Mouse (Mus musculus) limb, embryonic 12.5 days (tissue): ENCODE measurements at regions not wholly inside any gene's neighbourhood (a gene's known extent, or its start where the extent isn't known, plus 50 kb on each side); places are given as distances from the start of the nearest gene placed in this dataset.

Experiments used
- ATAC-seq: fragments of 200-750 bp; cut with Nextera tagmentation; 2 replicates; pipeline ENCODE4 v1.8.0; 2017; ENCODE audit warnings: low read depth, moderate TSS enrichment; ENCODE audit not compliant: insufficient number of reproducible peaks, insufficient read depth, low FRiP score, low TSS enrichment
- H3K27ac ChIP-seq: fragments of 300-500 bp; sonication (generic); 2 replicates; pipeline ENCODE4 v1.5.1; 2016; ENCODE audit warnings: mild to moderate bottlenecking, moderate library complexity
- H3K27me3 ChIP-seq: fragments of 300-500 bp; sonication (generic); 2 replicates; pipeline ENCODE4 v1.6.1; 2016; ENCODE audit warnings: mild to moderate bottlenecking, moderate library complexity
- H3K36me3 ChIP-seq: fragments of 300-500 bp; sonication (generic); 2 replicates; pipeline ENCODE4 v1.6.1; 2016; ENCODE audit warnings: mild to moderate bottlenecking, moderate library complexity
- H3K4me1 ChIP-seq: fragments of 300-500 bp; sonication (generic); replicated peaks from 2 replicates; pipeline ENCODE4 v1.6.1; 2016
- H3K4me2 ChIP-seq: fragments of 300-500 bp; sonication (generic); 2 replicates; pipeline ENCODE4 v1.6.1; 2016; ENCODE audit warnings: mild to moderate bottlenecking, moderate library complexity
- H3K4me3 ChIP-seq: fragments of 300-500 bp; sonication (generic); replicated peaks from 2 replicates; pipeline ENCODE4 v1.5.1; 2016; ENCODE audit warnings: mild to moderate bottlenecking
- H3K9ac ChIP-seq: fragments of 300-500 bp; sonication (generic); replicated peaks from 2 replicates; pipeline ENCODE4 v1.6.1; 2016; ENCODE audit warnings: mild to moderate bottlenecking, moderate library complexity
- H3K9me3 ChIP-seq: fragments of 300-500 bp; sonication (generic); 2 replicates; pipeline ENCODE4 v1.6.1; 2016; ENCODE audit warnings: mild to moderate bottlenecking, moderate library complexity
- WGBS: fragments of 180-500 bp; shearing (Covaris S2); methylation state at CpG from one replicate; pipeline ENCODE4 v1.1.7; 2016; 5-methylcytosine and 5-hydroxymethylcytosine counted together

- Histone ChIP-seq H3K4me3 (no peak overlapping the region), H3K9me3 (no peaks in the 10 kb centered on the region), H3K36me3 (no peaks in the 10 kb centered on the region), H3K9ac (no peak overlapping the region), H3K27me3 (no peaks in the 10 kb centered on the region), H3K4me2 (no peak overlapping the region), H3K4me1 (no peaks in the 10 kb centered on the region), H3K27ac (no peak overlapping the region)
- WGBS, result 83% methylated on average over 7 of the region's 7 CpGs
- ATAC-seq, result no peak
Observed at GRCm38 (mm10) chr8:28117997-28118778, 670.7 kb downstream of the Poteg start.

- no peak for ATAC-seq
- H3K27ac ChIP-seq, result no peak overlapping the region
- 65% methylated on average over 3 of the region's 3 CpGs for WGBS
Observed at GRCm38 (mm10) chr8:28125021-28125420, 677.6 kb downstream of the Poteg start.

GRCm38 (mm10) chr8:28141916-28142315, 694.4 kb downstream of the Poteg start:
- H3K27me3 ChIP-seq, result no peaks in the 10 kb centered on the region
- no peak overlapping the region for H3K4me3 ChIP-seq
- ATAC-seq, result no peak
- H3K27ac ChIP-seq, result no peak overlapping the region
- no peaks in the 10 kb centered on the region for H3K9me3 ChIP-seq
- 89% methylated on average over 3 of the region's 3 CpGs for WGBS
- H3K36me3 ChIP-seq, result no peaks in the 10 kb centered on the region
- no peak overlapping the region for H3K9ac ChIP-seq
- no peak overlapping the region for H3K4me2 ChIP-seq
- no peaks in the 10 kb centered on the region for H3K4me1 ChIP-seq

More at GRCm38 (mm10) chr8:28125021-28125420, 677.6 kb downstream of the Poteg start:
- no peak overlapping the region for H3K4me3 ChIP-seq
- no peaks in the 10 kb centered on the region for H3K27me3 ChIP-seq
- H3K9me3 ChIP-seq, result no peaks in the 10 kb centered on the region
- H3K4me1 ChIP-seq, result no peaks in the 10 kb centered on the region
- H3K4me2 ChIP-seq, result no peak overlapping the region
- no peak overlapping the region for H3K9ac ChIP-seq
- no peaks in the 10 kb centered on the region for H3K36me3 ChIP-seq

GRCm38 (mm10) chr8:28148599-28149452, 701.4 kb downstream of the Poteg start:
- no peak overlapping the region for H3K4me2 ChIP-seq
- H3K27me3 ChIP-seq, result no peaks in the 10 kb centered on the region
- no peak overlapping the region for H3K27ac ChIP-seq
- no peaks in the 10 kb centered on the region for H3K4me1 ChIP-seq
- H3K36me3 ChIP-seq, result no peaks in the 10 kb centered on the region
- H3K9ac ChIP-seq, result no peak overlapping the region
- no peak for ATAC-seq
- no peaks in the 10 kb centered on the region for H3K9me3 ChIP-seq
- no peak overlapping the region for H3K4me3 ChIP-seq
- 70% methylated on average over 14 of the region's 14 CpGs for WGBS

GRCm38 (mm10) chr8:28149453-28149767, 701.9 kb downstream of the Poteg start:
- Histone ChIP-seq H3K4me3 (no peak overlapping the region), H3K27me3 (no peaks in the 10 kb centered on the region), H3K9me3 (no peaks in the 10 kb centered on the region), H3K27ac (no peak overlapping the region), H3K4me2 (no peak overlapping the region), H3K36me3 (no peaks in the 10 kb centered on the region), H3K9ac (no peak overlapping the region), H3K4me1 (no peaks in the 10 kb centered on the region)
- ATAC-seq, result no peak
- WGBS, result 83% methylated on average over 3 of the region's 3 CpGs

GRCm38 (mm10) chr8:28160651-28161050, 713.2 kb downstream of the Poteg start:
- no peak for ATAC-seq
- 86% methylated on average over 4 of the region's 4 CpGs for WGBS
- no peak overlapping the region for H3K4me2 ChIP-seq
- H3K4me1 ChIP-seq, result no peaks in the 10 kb centered on the region
- no peak overlapping the region for H3K27ac ChIP-seq
- H3K27me3 ChIP-seq, result no peaks in the 10 kb centered on the region
- no peaks in the 10 kb centered on the region for H3K36me3 ChIP-seq
- no peaks in the 10 kb centered on the region for H3K9me3 ChIP-seq
- H3K9ac ChIP-seq, result no peak overlapping the region
- no peak overlapping the region for H3K4me3 ChIP-seq

- Histone ChIP-seq H3K27ac (no peak overlapping the region), H3K9ac (no peak overlapping the region), H3K4me3 (no peak overlapping the region), H3K4me2 (no peak overlapping the region), H3K36me3 (no peaks in the 10 kb centered on the region), H3K9me3 (no peaks in the 10 kb centered on the region), H3K27me3 (no peaks in the 10 kb centered on the region), H3K4me1 (0 out of 2 replicates have a peak, but pooled peaks cover 4% of the 10 kb centered on the region)
- no peak for ATAC-seq
- WGBS, result 6% methylated on average over 1 of the region's 1 CpGs
Observed at GRCm38 (mm10) chr8:28168036-28168435, 720.6 kb downstream of the Poteg start.

GRCm38 (mm10) chr8:28171456-28171855, 724.0 kb downstream of the Poteg start:
- ATAC-seq, result no peak
- no peak overlapping the region for H3K27ac ChIP-seq
- H3K4me3 ChIP-seq, result no peak overlapping the region
- H3K9ac ChIP-seq, result no peak overlapping the region
- 0 out of 2 replicates have a peak, but pooled peaks cover 4% of the 10 kb centered on the region for H3K4me1 ChIP-seq
- H3K4me2 ChIP-seq, result no peak overlapping the region
- H3K9me3 ChIP-seq, result no peaks in the 10 kb centered on the region
- no peaks in the 10 kb centered on the region for H3K27me3 ChIP-seq
- H3K36me3 ChIP-seq, result no peaks in the 10 kb centered on the region
- 26% methylated on average over 4 of the region's 4 CpGs for WGBS

GRCm38 (mm10) chr8:28195943-28196342, 748.5 kb downstream of the Poteg start:
- H3K4me1 ChIP-seq, result 0 out of 2 replicates have a peak, but pooled peaks cover 3% of the 10 kb centered on the region
- H3K4me2 ChIP-seq, result no peak overlapping the region
- no peaks in the 10 kb centered on the region for H3K36me3 ChIP-seq
- no peak overlapping the region for H3K27ac ChIP-seq
- no peaks in the 10 kb centered on the region for H3K9me3 ChIP-seq
- 35% methylated on average over 1 of the region's 1 CpGs for WGBS
- H3K27me3 ChIP-seq, result no peaks in the 10 kb centered on the region
- ATAC-seq, result no peak
- no peak overlapping the region for H3K9ac ChIP-seq
- no peak overlapping the region for H3K4me3 ChIP-seq

GRCm38 (mm10) chr8:28235562-28235961, 788.1 kb downstream of the Poteg start:
- H3K4me1 ChIP-seq, result no peaks in the 10 kb centered on the region
- no peak overlapping the region for H3K9ac ChIP-seq
- ATAC-seq, result no peak
- H3K27me3 ChIP-seq, result no peaks in the 10 kb centered on the region
- no peak overlapping the region for H3K4me3 ChIP-seq
- no peak overlapping the region for H3K27ac ChIP-seq
- no peak overlapping the region for H3K4me2 ChIP-seq
- 55% methylated on average over 5 of the region's 5 CpGs for WGBS
- H3K36me3 ChIP-seq, result no peaks in the 10 kb centered on the region
- H3K9me3 ChIP-seq, result no peaks in the 10 kb centered on the region

- Histone ChIP-seq H3K9me3 (no peaks in the 10 kb centered on the region), H3K9ac (no peak overlapping the region), H3K4me1 (no peaks in the 10 kb centered on the region), H3K27me3 (no peaks in the 10 kb centered on the region), H3K4me2 (no peak overlapping the region), H3K27ac (no peak overlapping the region), H3K4me3 (no peak overlapping the region), H3K36me3 (no peaks in the 10 kb centered on the region)
- no peak for ATAC-seq
- WGBS, result 95% methylated on average over 7 of the region's 7 CpGs
Observed at GRCm38 (mm10) chr8:28239411-28239810, 791.9 kb downstream of the Poteg start.
